Mouse (Mus musculus): ENCODE results near the gene Mrpl22. TPM values are rescaled to one million over a fixed set of nuclear protein-coding genes. Genes with fewer than 3 reads are reported as not detected.
"Not testable (repeated sequence)": the region's sequence is repeated elsewhere in the genome, so short reads cannot be mapped to it uniquely, and the experiment has no call there.

Mrpl22 gene
- polyA plus RNA-seq, 1 experiment from 2014 or later: 110 TPM

DNA sequence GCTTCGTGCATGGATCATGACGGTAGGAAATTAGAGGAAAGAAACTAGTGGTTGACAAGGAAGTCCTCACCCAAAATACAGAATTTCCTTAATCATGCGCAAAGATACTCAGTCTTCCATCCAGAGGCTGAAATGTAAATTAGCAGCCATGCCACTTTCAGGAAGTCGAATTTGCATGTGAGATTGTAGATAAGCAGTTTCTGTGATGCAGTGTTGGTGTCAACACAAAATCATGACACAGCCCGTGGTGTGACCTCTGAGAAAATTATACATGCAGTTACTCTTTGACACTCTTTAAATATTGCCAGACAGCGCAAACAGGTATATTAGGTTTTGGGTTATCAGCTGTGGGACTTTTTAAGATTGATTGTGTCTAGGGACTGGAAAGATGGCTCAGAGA, 18.2 kb downstream of the Mrpl22 start:
- Histone ChIP-seq H3K4me2 (no peak overlapping the region), H3K27me3 (no peaks in the 10 kb centered on the region), H3K4me3 (no peak overlapping the region), H3K36me3 (no peaks in the 10 kb centered on the region), H3K9ac (no peak overlapping the region), H3K27ac (no peak overlapping the region), H3K9me3 (no peaks in the 10 kb centered on the region), H3K4me1 (no peaks in the 10 kb centered on the region)
- 90% methylated on average over 6 of the region's 6 CpGs for WGBS
- no peak for ATAC-seq (ENCODE audit: insufficient number of reproducible peaks, low FRiP score, low TSS enrichment, low read depth)

DNA sequence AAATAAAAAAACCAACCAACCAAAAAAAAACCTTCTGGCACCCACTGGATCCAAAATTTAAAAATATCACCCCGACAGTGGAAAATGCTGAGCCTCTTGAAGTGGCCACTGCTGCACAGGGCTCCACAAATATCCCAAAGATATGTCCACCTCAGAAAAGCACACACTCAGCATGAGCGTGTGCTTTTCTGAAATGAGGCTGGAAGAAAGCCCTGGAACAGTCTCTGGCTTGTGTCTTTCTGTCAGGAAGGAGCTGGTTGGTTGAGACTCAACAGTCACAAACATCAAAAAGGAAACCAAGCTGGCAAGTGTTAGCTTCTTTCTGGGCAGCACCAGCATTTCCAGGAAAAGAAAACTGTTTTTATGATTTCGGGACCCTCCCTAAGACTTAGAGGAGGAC, 21.9 kb downstream of the Mrpl22 start:
- no peaks in the 10 kb centered on the region for H3K4me1 ChIP-seq
- H3K9me3 ChIP-seq: no peaks in the 10 kb centered on the region
- no peak overlapping the region for H3K27ac ChIP-seq
- H3K4me2 ChIP-seq: no peak overlapping the region
- no peaks in the 10 kb centered on the region for H3K27me3 ChIP-seq
- H3K4me3 ChIP-seq: no peak overlapping the region
- no peak for ATAC-seq (ENCODE audit: insufficient number of reproducible peaks, low FRiP score, low TSS enrichment, low read depth)
- H3K9ac ChIP-seq: no peak overlapping the region
- 70% methylated on average over 3 of the region's 3 CpGs for WGBS
- H3K36me3 ChIP-seq: no peaks in the 10 kb centered on the region

- no peaks in the 10 kb centered on the region for H3K9me3 ChIP-seq
- no peak overlapping the region for H3K27ac ChIP-seq
- WGBS: 60% methylated on average over 4 of the region's 4 CpGs
- H3K36me3 ChIP-seq: no peaks in the 10 kb centered on the region
- H3K4me2 ChIP-seq: no peak overlapping the region
- no peak overlapping the region for H3K4me3 ChIP-seq
- no peaks in the 10 kb centered on the region for H3K4me1 ChIP-seq
- H3K9ac ChIP-seq: no peak overlapping the region
- ATAC-seq (ENCODE audit: insufficient number of reproducible peaks, low FRiP score, low TSS enrichment, low read depth): no peak
- H3K27me3 ChIP-seq: no peaks in the 10 kb centered on the region
Observed at GRCm38 (mm10) chr11:58193860-58194520, 22.5 kb downstream of the Mrpl22 start.

GRCm38 (mm10) chr11:58198663-58199062, 27.2 kb downstream of the Mrpl22 start:
- Histone ChIP-seq H3K4me1 (no peaks in the 10 kb centered on the region), H3K27ac (no peak overlapping the region), H3K4me3 (peak overlapping the region; percentile 60), H3K27me3 (no peaks in the 10 kb centered on the region), H3K9ac (no peak overlapping the region), H3K4me2 (peak overlapping the region; percentile 65), H3K9me3 (no peaks in the 10 kb centered on the region), H3K36me3 (no peaks in the 10 kb centered on the region)
- no peak for ATAC-seq (ENCODE audit: insufficient number of reproducible peaks, low FRiP score, low TSS enrichment, low read depth)
- WGBS: 79% methylated on average over 4 of the region's 4 CpGs

DNA sequence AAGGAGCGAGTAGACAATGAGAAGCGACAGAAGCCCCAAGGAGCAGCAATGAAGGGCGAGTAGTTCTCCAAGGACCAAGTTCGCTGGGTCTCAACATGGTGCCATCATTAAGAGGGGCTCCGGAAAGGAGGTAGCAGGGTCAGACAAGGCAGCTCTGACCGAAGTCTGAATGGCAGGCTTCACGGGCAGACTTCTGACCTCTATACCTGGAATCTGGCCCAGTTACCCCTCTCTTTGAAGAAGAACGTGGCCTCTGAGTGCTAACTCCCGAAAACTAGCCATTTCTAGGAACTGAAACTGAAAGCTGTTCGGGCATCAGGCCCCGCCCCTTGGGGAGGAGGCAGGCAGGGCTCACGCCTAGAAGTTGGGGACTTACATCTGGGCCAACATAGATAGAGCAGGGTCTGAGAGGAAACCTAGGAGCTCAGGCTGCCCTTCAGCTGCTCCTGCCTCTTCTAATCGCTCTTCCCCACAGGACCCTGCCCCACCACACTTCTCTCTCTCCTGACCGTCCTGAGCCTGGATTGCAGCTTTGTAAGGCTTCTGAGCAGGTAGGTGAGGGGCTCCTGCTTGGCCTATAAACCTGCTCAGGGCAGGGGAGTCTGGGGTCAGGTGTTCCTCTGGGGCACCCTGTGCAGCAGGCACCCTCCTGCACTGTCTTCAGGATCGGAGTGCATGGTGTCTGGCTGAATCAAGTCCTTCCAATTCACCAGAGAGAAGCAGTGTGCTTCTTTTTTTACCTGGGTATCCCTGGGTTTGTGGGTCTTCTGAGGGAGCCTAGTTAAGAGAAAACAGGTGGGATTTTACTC, 28.0 kb downstream of the Mrpl22 start, which contains the start of the genes Igtp and Irgm2:
Igtp (plus strand) TSS at position 328 of the 809 bp plus-strand sequence.
Irgm2 (plus strand) TSS at position 390 of the 809 bp plus-strand sequence.
- not testable (repeated sequence) for H3K4me1 ChIP-seq, H3K27ac ChIP-seq, H3K9me3 ChIP-seq, H3K27me3 ChIP-seq, H3K36me3 ChIP-seq
- ATAC-seq (ENCODE audit: insufficient number of reproducible peaks, low FRiP score, low TSS enrichment, low read depth): peak; percentile 55
- Histone ChIP-seq H3K9ac (peak within 1 kb of the TSS; percentile 55), H3K4me3 (peak within 1 kb of the TSS; percentile 60), H3K4me2 (peak within 1 kb of the TSS; percentile 65)
- WGBS: 5% methylated on average over 14 of the region's 15 CpGs

- Histone ChIP-seq H3K27ac (no peak overlapping the region), H3K36me3 (no peaks in the 10 kb centered on the region), H3K4me3 (no peak overlapping the region), H3K27me3 (no peaks in the 10 kb centered on the region), H3K9ac (no peak overlapping the region), H3K4me1 (no peaks in the 10 kb centered on the region), H3K4me2 (no peak overlapping the region), H3K9me3 (no peaks in the 10 kb centered on the region)
- ATAC-seq (ENCODE audit: insufficient number of reproducible peaks, low FRiP score, low TSS enrichment, low read depth): no peak
- WGBS: 80% methylated on average over 4 of the region's 4 CpGs
Observed at GRCm38 (mm10) chr11:58200226-58200625, 28.8 kb downstream of the Mrpl22 start.

DNA sequence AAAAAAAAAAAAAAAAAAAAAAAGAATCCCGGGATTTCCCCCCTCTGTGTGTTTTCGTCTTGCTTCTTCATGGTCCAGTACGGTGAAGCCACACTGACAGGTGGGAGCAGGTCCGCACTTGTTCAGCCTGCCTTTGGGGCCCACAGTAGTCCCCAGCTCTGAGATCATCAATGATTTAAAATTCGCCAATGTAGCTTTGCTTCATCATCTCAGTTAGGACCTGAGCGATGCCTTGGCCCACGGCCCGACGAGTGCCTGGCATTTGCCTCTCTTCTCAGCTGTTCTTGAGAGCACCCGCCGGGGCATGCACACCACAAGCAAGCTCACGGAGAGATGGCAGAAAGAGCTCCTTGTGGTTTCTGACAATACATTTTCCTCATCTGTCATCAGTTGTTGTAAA, 29.6 kb downstream of the Mrpl22 start:
- Histone ChIP-seq H3K4me2 (no peak overlapping the region), H3K27ac (no peak overlapping the region), H3K9me3 (no peaks in the 10 kb centered on the region), H3K36me3 (no peaks in the 10 kb centered on the region), H3K9ac (no peak overlapping the region), H3K4me3 (no peak overlapping the region), H3K27me3 (no peaks in the 10 kb centered on the region), H3K4me1 (no peaks in the 10 kb centered on the region)
- 81% methylated on average over 12 of the region's 12 CpGs for WGBS
- no peak for ATAC-seq (ENCODE audit: insufficient number of reproducible peaks, low FRiP score, low TSS enrichment, low read depth)

- no peak overlapping the region for H3K4me2 ChIP-seq
- no peaks in the 10 kb centered on the region for H3K27me3 ChIP-seq
- 93% methylated on average over 1 of the region's 1 CpGs for WGBS
- H3K4me3 ChIP-seq: no peak overlapping the region
- no peaks in the 10 kb centered on the region for H3K36me3 ChIP-seq
- no peak overlapping the region for H3K27ac ChIP-seq
- peaks cover 7% of the 10 kb centered on the region; the same call in 1 of the 2 replicates for H3K4me1 ChIP-seq
- H3K9me3 ChIP-seq: no peaks in the 10 kb centered on the region
- no peak for ATAC-seq (ENCODE audit: insufficient number of reproducible peaks, low FRiP score, low TSS enrichment, low read depth)
- no peak overlapping the region for H3K9ac ChIP-seq
Observed at GRCm38 (mm10) chr11:58210321-58210886, 38.9 kb downstream of the Mrpl22 start.

DNA sequence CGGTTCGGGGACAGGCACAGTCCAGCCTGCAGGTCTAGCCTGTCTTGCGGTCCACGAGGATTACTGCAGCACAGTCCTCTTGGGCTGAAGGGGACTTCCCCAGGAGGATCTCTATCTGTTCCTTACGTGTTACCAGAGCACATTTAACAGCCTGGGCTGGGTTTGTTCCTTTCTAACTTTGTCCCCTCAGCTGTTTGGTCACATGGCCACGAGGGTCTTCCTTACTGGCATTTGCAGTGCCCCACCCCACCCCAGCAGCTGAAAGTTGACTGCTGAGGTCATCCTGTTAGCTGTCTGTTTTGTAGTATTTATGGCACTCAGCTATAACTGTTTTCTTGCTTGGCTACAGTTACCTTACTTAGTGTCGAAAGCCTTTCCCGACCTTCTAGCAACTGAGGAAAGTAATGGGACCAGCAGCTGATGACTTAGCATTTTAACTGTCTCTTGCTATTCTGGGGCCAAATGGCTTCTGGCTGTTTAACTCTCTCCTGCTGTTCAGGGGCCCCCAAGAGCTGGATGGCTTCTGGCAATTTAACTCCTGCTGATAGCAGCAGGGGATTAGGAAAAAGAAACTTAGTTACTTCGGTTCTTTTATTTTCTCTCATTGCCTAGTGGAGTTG, 39.7 kb downstream of the Mrpl22 start:
- no peak overlapping the region for H3K4me3 ChIP-seq
- H3K4me2 ChIP-seq: no peak overlapping the region
- no peaks in the 10 kb centered on the region for H3K27me3 ChIP-seq
- 0 out of 2 replicates have a peak overlapping the region, but pooled peaks have one; percentile 13 for H3K27ac ChIP-seq
- no peaks in the 10 kb centered on the region for H3K9me3 ChIP-seq
- H3K4me1 ChIP-seq: peaks cover 7% of the 10 kb centered on the region; the same call in 1 of the 2 replicates
- no peaks in the 10 kb centered on the region for H3K36me3 ChIP-seq
- H3K9ac ChIP-seq: no peak overlapping the region
- 22% methylated on average over 9 of the region's 9 CpGs for WGBS
- peak; percentile 67 for ATAC-seq (ENCODE audit: insufficient number of reproducible peaks, low FRiP score, low TSS enrichment, low read depth)

DNA sequence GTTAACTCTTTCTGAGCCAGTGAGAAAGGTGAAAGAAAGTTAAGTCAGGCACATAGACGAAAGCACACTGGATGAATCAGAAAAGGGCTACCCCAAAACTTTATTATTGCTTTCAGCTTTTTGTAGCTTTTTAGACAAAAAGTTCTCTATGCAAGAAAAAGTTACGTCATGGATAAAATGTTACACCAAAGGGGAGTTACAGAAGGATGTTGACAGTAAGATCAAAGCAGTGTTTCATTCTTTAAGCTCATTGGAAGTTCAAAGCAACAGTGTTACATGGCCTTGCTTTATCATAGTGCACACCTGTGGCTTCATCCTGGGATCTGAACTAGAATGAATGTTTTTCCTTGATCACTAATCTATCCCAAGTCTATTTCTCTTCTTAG, 40.2 kb downstream of the Mrpl22 start:
- no peak for ATAC-seq (ENCODE audit: insufficient number of reproducible peaks, low FRiP score, low TSS enrichment, low read depth)
- Histone ChIP-seq H3K9ac (no peak overlapping the region), H3K27ac (0 out of 2 replicates have a peak overlapping the region, but pooled peaks have one; percentile 13), H3K4me2 (no peak overlapping the region), H3K4me3 (no peak overlapping the region), H3K36me3 (no peaks in the 10 kb centered on the region), H3K9me3 (no peaks in the 10 kb centered on the region), H3K27me3 (no peaks in the 10 kb centered on the region), H3K4me1 (peaks cover 7% of the 10 kb centered on the region; the same call in 1 of the 2 replicates)
- WGBS: 17% methylated on average over 2 of the region's 2 CpGs

- H3K4me1 ChIP-seq: peaks cover 7% of the 10 kb centered on the region; the same call in 1 of the 2 replicates
- no peak for ATAC-seq (ENCODE audit: insufficient number of reproducible peaks, low FRiP score, low TSS enrichment, low read depth)
- H3K4me3 ChIP-seq: peak overlapping the region; percentile 41; the same call in 1 of the 2 replicates
- H3K36me3 ChIP-seq: no peaks in the 10 kb centered on the region
- 81% methylated on average over 7 of the region's 7 CpGs for WGBS
- H3K9me3 ChIP-seq: no peaks in the 10 kb centered on the region
- H3K27me3 ChIP-seq: no peaks in the 10 kb centered on the region
- H3K4me2 ChIP-seq: no peak overlapping the region
- H3K9ac ChIP-seq: no peak overlapping the region
- no peak overlapping the region for H3K27ac ChIP-seq
Observed at GRCm38 (mm10) chr11:58213673-58214342, 42.3 kb downstream of the Mrpl22 start.
